Mouse (Mus musculus) testis, adult 2 months (tissue): ENCODE data around the gene Trmt112.

ENCODE experiments used
- CTCF ChIP-seq: fragments of 200-500 bp; IDR thresholded peaks from 2 replicates; pipeline ENCODE4 v1.5.1; 2012; ENCODE audit warnings: low read depth, mild to moderate bottlenecking, inconsistent platforms, low read length, moderate library complexity; ENCODE audit not compliant: control insufficient read depth, insufficient read depth, insufficient replicate concordance
- POLR2A ChIP-seq: fragments of 200-500 bp; IDR thresholded peaks from 2 replicates; pipeline ENCODE4 v1.6.1; 2012; ENCODE audit warnings: low read depth, mild to moderate bottlenecking, inconsistent platforms, low read length, moderate library complexity; ENCODE audit not compliant: control insufficient read depth

DNA sequence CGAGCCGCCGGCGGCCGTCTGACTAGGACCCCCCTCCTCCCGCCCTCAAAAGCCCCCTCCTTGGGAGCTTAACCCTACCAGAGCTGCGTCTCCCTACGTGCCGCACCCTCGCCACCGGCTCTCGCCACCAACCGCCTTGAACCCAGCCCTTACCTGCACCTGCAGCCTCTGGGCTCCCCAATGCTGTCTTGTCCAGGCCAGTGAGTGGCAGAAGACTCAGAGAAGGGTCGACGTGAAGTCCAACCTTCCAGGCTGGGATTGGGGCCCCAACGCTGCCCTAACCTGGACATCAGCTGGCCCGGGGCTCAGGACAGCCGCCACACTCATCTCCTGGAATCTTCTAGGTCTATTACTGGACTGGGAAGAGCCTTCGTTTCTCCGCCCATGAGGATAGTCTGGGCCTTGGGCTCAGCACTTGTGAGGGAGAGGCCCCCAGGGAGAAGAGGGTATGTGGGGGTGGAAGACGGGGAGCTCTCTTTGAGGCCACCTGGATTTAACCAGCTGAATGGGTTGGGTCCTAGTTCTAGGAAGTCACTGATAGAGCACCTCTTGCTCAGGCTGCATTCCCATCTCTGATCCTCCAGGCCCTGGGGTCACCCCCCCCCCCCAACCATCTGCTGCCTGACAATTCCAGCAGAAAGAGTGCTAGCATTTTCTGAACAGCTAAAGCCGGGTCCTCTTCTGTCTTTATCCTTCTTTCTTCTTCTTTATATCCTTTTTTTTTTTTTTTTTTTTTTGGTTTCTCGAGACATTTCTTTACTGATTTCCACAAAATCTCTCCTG is 24.9 kb downstream of the Trmt112 start, which contains the start of gene Kcnk4:
- no peak for TF ChIP-seq POLR2A
- no peak for TF ChIP-seq CTCF
